Comparison of ENCODE assay signal across 22 mouse cellular contexts in the genomic region with DNA sequence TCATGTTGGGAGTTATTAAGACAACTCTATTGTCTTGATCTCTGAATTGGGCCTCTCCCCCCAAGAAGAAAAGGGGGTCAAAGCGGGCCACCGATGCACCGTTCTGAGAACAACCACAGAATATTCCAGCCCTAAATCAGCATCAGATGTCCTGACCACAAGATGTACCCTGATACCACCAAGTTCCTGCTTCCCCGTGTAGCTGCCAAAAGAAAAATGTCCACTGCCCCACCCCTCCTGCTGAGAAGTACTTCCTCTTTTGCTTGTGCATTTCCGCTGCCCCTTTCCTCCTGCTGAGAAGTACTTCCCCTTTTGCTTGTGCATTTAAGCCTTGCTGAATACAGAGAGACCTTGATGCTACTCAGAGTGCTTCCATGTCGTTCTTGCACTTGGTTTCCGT. TPM values are rescaled to one million over a fixed set of nuclear protein-coding genes. Genes with fewer than 3 reads are reported as not detected.
A peak's percentile ranks its signal among the peaks of the same experiment; 100 is the strongest.
DNase-seq lines count a peak whose midpoint lies in the region.
"Not testable (repeated sequence)": the region's sequence is repeated elsewhere in the genome, so short reads cannot be mapped to it uniquely, and the experiment has no call there.
"Had no signal": no experiment of that assay in that cellular context is flagged by ENCODE, and none has a peak within 500 bp of the region (broad histone marks: within the 10 kb centered on the region; RNA-seq: fewer than 3 reads in every experiment).

No protein-coding gene starts in this region.

- intact Hi-C loops in gastrocnemius, postnatal 14 days (cut with DNase I; ENCODE audit: low total_unique reads): not testable (repeated sequence)

- DNase-seq in 416B (ENCODE audit: low read depth) (peak; percentile 3), ES-CJ7 (ENCODE audit: low read depth, low spot score) (peak; percentile 11), MEL-GATA-1-ER (ENCODE audit: extremely low read depth, low read depth) (peak; percentile 2)
- peak; percentile 5 for DNase-seq in gastrocnemius, postnatal 14 days
- DNase-seq in heart, embryonic 10.5 days (ENCODE audit: low spot score): peak; percentile 72

- not testable (repeated sequence) for H3K4me1 ChIP-seq in heart, embryonic 10.5 days

- not testable (repeated sequence) for H3K36me3 ChIP-seq in heart, embryonic 10.5 days

- H3K27me3 ChIP-seq in heart, embryonic 10.5 days (ENCODE audit: insufficient read depth, poor library complexity, severe bottlenecking): not testable (repeated sequence)

- not testable (repeated sequence) for H3K4me3 ChIP-seq in heart, embryonic 10.5 days

- 86% methylated on average over 7 of the region's 7 CpGs for WGBS in heart, embryonic 10.5 days

- H3K9me3 ChIP-seq in heart, embryonic 10.5 days: peaks cover 22% of the 10 kb centered on the region

- H3K27ac ChIP-seq in heart, embryonic 10.5 days: not testable (repeated sequence)

RNA-seq across cellular contexts. Expression of gene Spin2f, which starts 41.6 kb away (rescaled TPM):
- not detected for total RNA-seq in gastrocnemius, postnatal 14 days (2021)
- polyA plus RNA-seq in heart, embryonic 10.5 days (2016; fragmentation: Nextera tagmentation; extraction: Ambion mirVana): not detected in 2 replicates
- total RNA-seq: adrenal gland, adult 18-20 months; adrenal gland, adult 8-10 months; adrenal gland, postnatal 14 days; adrenal gland, postnatal 36 days; CH12.LX; ES-E14; forebrain, postnatal 0 days had no signal
- polyA plus RNA-seq: activated CD4-positive, CD25-positive, alpha-beta regulatory T cell, adult 4 months; CD4-positive, CD25-positive, alpha-beta regulatory T cell, adult 4 months; cerebellum, adult 2 months; cortical plate, adult 2 months; embryonic facial prominence, embryonic 10.5 days; embryonic facial prominence, embryonic 12.5 days; embryonic facial prominence, embryonic 14.5 days; forebrain, embryonic 11.5 days; forebrain, embryonic 13.5 days; forebrain, embryonic 15.5 days; forebrain, postnatal 0 days had no signal

Comparison
In these comparisons a context has a peak if more than half of its experiments do, and no peak if none do; other contexts are left out.
1. DNase-seq: peak in every context shown above with its lines; median percentile 72 in heart, embryonic 10.5 days; 11 in ES-CJ7; 5 in gastrocnemius, postnatal 14 days; 3 in 416B; 2 in MEL-GATA-1-ER.